Mouse (Mus musculus) neural tube, embryonic 15.5 days (tissue): ENCODE results near the gene Tarsl2. TPM values are rescaled to one million over a fixed set of nuclear protein-coding genes. Genes with fewer than 3 reads are reported as not detected.

Source experiments
- ATAC-seq: fragments of 200-750 bp; cut with Nextera tagmentation; 2 replicates; pipeline ENCODE4 v1.8.0; 2017; ENCODE audit warnings: mild to moderate bottlenecking, moderate TSS enrichment, moderate library complexity; ENCODE audit not compliant: low FRiP score
- H3K27ac ChIP-seq: fragments of 300-500 bp; sonication (generic); replicated peaks from 2 replicates; pipeline ENCODE4 v1.5.1; 2015; ENCODE audit warnings: mild to moderate bottlenecking, inconsistent platforms
- H3K27me3 ChIP-seq: fragments of 300-500 bp; sonication (generic); replicated peaks from 2 replicates; pipeline ENCODE4 v1.6.1; 2015; ENCODE audit warnings: inconsistent platforms
- H3K36me3 ChIP-seq: fragments of 300-500 bp; sonication (generic); 2 replicates; pipeline ENCODE4 v1.6.1; 2015; ENCODE audit warnings: inconsistent platforms
- H3K4me1 ChIP-seq: fragments of 300-500 bp; sonication (generic); 2 replicates; pipeline ENCODE4 v1.6.1; 2015; ENCODE audit warnings: inconsistent platforms
- H3K4me2 ChIP-seq: fragments of 300-500 bp; sonication (generic); 2 replicates; pipeline ENCODE4 v1.6.1; 2015; ENCODE audit warnings: inconsistent platforms, mild to moderate bottlenecking, moderate library complexity
- H3K4me3 ChIP-seq: fragments of 300-500 bp; sonication (generic); replicated peaks from 2 replicates; pipeline ENCODE4 v1.5.1; 2015; ENCODE audit warnings: mild to moderate bottlenecking, inconsistent platforms
- H3K9ac ChIP-seq: fragments of 300-500 bp; sonication (generic); replicated peaks from 2 replicates; pipeline ENCODE4 v1.6.1; 2015; ENCODE audit warnings: mild to moderate bottlenecking, inconsistent platforms
- H3K9me3 ChIP-seq: fragments of 300-500 bp; sonication (generic); replicated peaks from 2 replicates; pipeline ENCODE4 v1.6.1; 2016; ENCODE audit warnings: inconsistent platforms
- WGBS: fragments of 180-500 bp; shearing (Covaris S2); methylation state at CpG from one replicate; pipeline ENCODE4 v1.1.7; 2015; ENCODE audit warnings: mixed read lengths; 5-methylcytosine and 5-hydroxymethylcytosine counted together
- polyA plus RNA-seq: library from polyadenylated mRNA; unstranded; fragments of >200 nt; fragmentation: Nextera tagmentation; extraction: Ambion mirVana; gene quantifications from 2 replicates; pipeline ENCODE4 v1.2.1, GENCODE M21; 2015

Tarsl2 gene
- polyA plus RNA-seq, 1 experiment from 2014 or later, result 22.3 TPM

- H3K9me3 ChIP-seq, result no peaks in the 10 kb centered on the region
- no peaks in the 10 kb centered on the region for H3K27me3 ChIP-seq
- WGBS, result 87% methylated on average over 11 of the region's 11 CpGs
- H3K36me3 ChIP-seq, result peaks cover 52% of the 10 kb centered on the region
- no peak for ATAC-seq
- no peak overlapping the region for H3K9ac ChIP-seq
- H3K4me3 ChIP-seq, result no peak overlapping the region
- H3K27ac ChIP-seq, result no peak overlapping the region
- H3K4me1 ChIP-seq, result no peaks in the 10 kb centered on the region
- no peak overlapping the region for H3K4me2 ChIP-seq
These were observed 18.6 kb downstream of the Tarsl2 start for GRCm38 (mm10) chr7:65663225-65663790.

GRCm38 (mm10) chr7:65663886-65664285 lies 19.2 kb downstream of the Tarsl2 start:
- Histone ChIP-seq H3K9me3 (no peaks in the 10 kb centered on the region), H3K27ac (no peak overlapping the region), H3K36me3 (peaks cover 49% of the 10 kb centered on the region), H3K4me2 (no peak overlapping the region), H3K27me3 (no peaks in the 10 kb centered on the region), H3K9ac (no peak overlapping the region), H3K4me3 (no peak overlapping the region), H3K4me1 (no peaks in the 10 kb centered on the region)
- WGBS, result 91% methylated on average over 14 of the region's 14 CpGs
- no peak for ATAC-seq

- no peaks in the 10 kb centered on the region for H3K27me3 ChIP-seq
- no peak overlapping the region for H3K4me3 ChIP-seq
- H3K36me3 ChIP-seq, result peaks cover 40% of the 10 kb centered on the region
- H3K9ac ChIP-seq, result no peak overlapping the region
- no peak overlapping the region for H3K4me2 ChIP-seq
- H3K4me1 ChIP-seq, result no peaks in the 10 kb centered on the region
- whole genome bisulfite sequencing, result 95% methylated on average over 6 of the region's 6 CpGs
- H3K9me3 ChIP-seq, result no peaks in the 10 kb centered on the region
- no peak for ATAC-seq
- H3K27ac ChIP-seq, result no peak overlapping the region
These were observed 22.8 kb downstream of the Tarsl2 start for GRCm38 (mm10) chr7:65667491-65667890.

GRCm38 (mm10) chr7:65678050-65678449 lies 33.4 kb downstream of the Tarsl2 start:
- H3K9ac ChIP-seq, result no peak overlapping the region

GRCm38 (mm10) chr7:65678900-65679595 lies 34.4 kb downstream of the Tarsl2 start:
- peaks cover 27% of the 10 kb centered on the region for H3K36me3 ChIP-seq
- no peak overlapping the region for H3K4me3 ChIP-seq
- H3K9ac ChIP-seq, result no peak overlapping the region
- no peaks in the 10 kb centered on the region for H3K4me1 ChIP-seq
- H3K27me3 ChIP-seq, result no peaks in the 10 kb centered on the region
- no peak overlapping the region for H3K4me2 ChIP-seq
- H3K27ac ChIP-seq, result no peak overlapping the region
- no peak for ATAC-seq
- no peaks in the 10 kb centered on the region for H3K9me3 ChIP-seq
- 75% methylated on average over 7 of the region's 7 CpGs for WGBS

More at GRCm38 (mm10) chr7:65678050-65678449, 33.4 kb downstream of the Tarsl2 start:
- no peak for ATAC-seq
- Histone ChIP-seq H3K27ac (no peak overlapping the region), H3K4me1 (no peaks in the 10 kb centered on the region), H3K4me2 (no peak overlapping the region), H3K4me3 (no peak overlapping the region), H3K9me3 (no peaks in the 10 kb centered on the region), H3K27me3 (no peaks in the 10 kb centered on the region), H3K36me3 (peaks cover 29% of the 10 kb centered on the region)
- 81% methylated on average over 10 of the region's 10 CpGs for WGBS

- no peak overlapping the region for H3K4me2 ChIP-seq
- no peak overlapping the region for H3K27ac ChIP-seq
- ATAC-seq, result no peak
- no peak overlapping the region for H3K9ac ChIP-seq
- peaks cover 5% of the 10 kb centered on the region; the same call in 1 of the 2 replicates for H3K4me1 ChIP-seq
- no peaks in the 10 kb centered on the region for H3K27me3 ChIP-seq
- WGBS, result 70% methylated on average over 5 of the region's 5 CpGs
- no peaks in the 10 kb centered on the region for H3K9me3 ChIP-seq
- peaks cover 22% of the 10 kb centered on the region; the same call in 1 of the 2 replicates for H3K36me3 ChIP-seq
- H3K4me3 ChIP-seq, result no peak overlapping the region
These were observed 36.5 kb downstream of the Tarsl2 start for GRCm38 (mm10) chr7:65681166-65681565.

- no peaks in the 10 kb centered on the region for H3K9me3 ChIP-seq
- no peak overlapping the region for H3K4me2 ChIP-seq
- no peak overlapping the region for H3K9ac ChIP-seq
- H3K4me1 ChIP-seq, result peaks cover 5% of the 10 kb centered on the region; the same call in 1 of the 2 replicates
- ATAC-seq, result no peak; the same call in 1 of the 2 replicates
- H3K4me3 ChIP-seq, result no peak overlapping the region
- 50% methylated on average over 7 of the region's 7 CpGs for WGBS
- H3K27me3 ChIP-seq, result no peaks in the 10 kb centered on the region
- H3K27ac ChIP-seq, result peak overlapping the region; percentile 54
- H3K36me3 ChIP-seq, result peaks cover 18% of the 10 kb centered on the region
These were observed 39.6 kb downstream of the Tarsl2 start for GRCm38 (mm10) chr7:65684256-65684835.

GRCm38 (mm10) chr7:65686664-65687063 lies 42.0 kb downstream of the Tarsl2 start:
- ATAC-seq, result no peak
- H3K27ac ChIP-seq, result no peak overlapping the region
- peaks cover 27% of the 10 kb centered on the region for H3K36me3 ChIP-seq
- WGBS, result 90% methylated on average over 9 of the region's 9 CpGs
- no peak overlapping the region for H3K4me3 ChIP-seq
- no peak overlapping the region for H3K9ac ChIP-seq
- no peak overlapping the region for H3K4me2 ChIP-seq
- peaks cover 5% of the 10 kb centered on the region; the same call in 1 of the 2 replicates for H3K4me1 ChIP-seq
- no peaks in the 10 kb centered on the region for H3K9me3 ChIP-seq
- no peaks in the 10 kb centered on the region for H3K27me3 ChIP-seq

- H3K9ac ChIP-seq, result no peak within 1 kb of the TSS
- no peak within 1 kb of the TSS for H3K4me3 ChIP-seq
- peaks cover 30% of the 10 kb centered on the region for H3K36me3 ChIP-seq
- H3K27ac ChIP-seq, result no peak within 1 kb of the TSS
- ATAC-seq, result no peak
- H3K4me2 ChIP-seq, result no peak within 1 kb of the TSS
- no peaks in the 10 kb centered on the region for H3K9me3 ChIP-seq
- 89% methylated on average over 7 of the region's 7 CpGs for WGBS
- H3K4me1 ChIP-seq, result peaks cover 21% of the 10 kb centered on the region
- no peaks in the 10 kb centered on the region for H3K27me3 ChIP-seq
These were observed 46.2 kb downstream of the Tarsl2 start, which contains the start of gene Tm2d3 for GRCm38 (mm10) chr7:65690869-65691268. Gene Tm2d3, plus strand, starts transcription at chr7:65691169.

- Histone ChIP-seq H3K4me1 (peaks cover 21% of the 10 kb centered on the region), H3K9me3 (no peaks in the 10 kb centered on the region), H3K36me3 (peaks cover 26% of the 10 kb centered on the region), H3K9ac (no peak overlapping the region), H3K27ac (no peak overlapping the region), H3K4me2 (no peak overlapping the region; the same call in 1 of the 2 replicates), H3K27me3 (no peaks in the 10 kb centered on the region), H3K4me3 (no peak overlapping the region)
- WGBS, result 80% methylated on average over 8 of the region's 8 CpGs
- no peak for ATAC-seq
These were observed 47.4 kb downstream of the Tarsl2 start for GRCm38 (mm10) chr7:65691929-65692605.

- peak overlapping the region; percentile 90 for H3K4me3 ChIP-seq
These were observed 48.2 kb downstream of the Tarsl2 start for GRCm38 (mm10) chr7:65692883-65693282.

More at GRCm38 (mm10) chr7:65692883-65693282, 48.2 kb downstream of the Tarsl2 start:
- peak; percentile 51 for ATAC-seq
- Histone ChIP-seq H3K27me3 (no peaks in the 10 kb centered on the region), H3K4me2 (peak overlapping the region; percentile 73), H3K27ac (peak overlapping the region; percentile 86), H3K36me3 (peaks cover 29% of the 10 kb centered on the region), H3K9ac (peak overlapping the region; percentile 93), H3K9me3 (no peaks in the 10 kb centered on the region), H3K4me1 (peaks cover 21% of the 10 kb centered on the region)
- WGBS, result 4% methylated on average over 10 of the region's 10 CpGs
